Mouse (Mus musculus) embryo, embryonic 10 days (tissue): ENCODE measurements at regions not wholly inside any gene's neighbourhood (a gene's known extent, or its start where the extent isn't known, plus 50 kb on each side); places are given as distances from the start of the nearest gene placed in this dataset.

Source experiments
- DNase-seq: peaks from one replicate; pipeline ENCODE4 v3.0.0-alpha.2; 2015; ENCODE audit warnings: low spot score

- no peak for DNase-seq
These were observed 54.0 kb downstream of the Foxi1 start for GRCm38 (mm10) chr11:34153749-34154525.

GRCm38 (mm10) chr11:34149370-34149976 is 51.1 kb upstream of the 4930469K13Rik start:
- DNase-seq: peak; percentile 85
